Mouse (Mus musculus) adipose tissue, adult 10 weeks (tissue): ENCODE measurements around the gene Zbtb4. TPM values are rescaled to one million over a fixed set of nuclear protein-coding genes. Genes with fewer than 3 reads are reported as not detected.

Experiments
- polyA plus RNA-seq: library from polyadenylated mRNA; stranded (reverse); fragments of 350-450 nt; fragmentation: Illumina TruSeq; extraction: RNeasy Lipid Tissue Mini Kit (QIAGEN cat#74804); gene quantifications from one replicate; pipeline ENCODE4 v1.2.3, GENCODE M21; 2014; ENCODE audit warnings: low read depth, low replicate concordance

The Zbtb4 gene
- polyA plus RNA-seq, result 28.9 TPM

DNA sequence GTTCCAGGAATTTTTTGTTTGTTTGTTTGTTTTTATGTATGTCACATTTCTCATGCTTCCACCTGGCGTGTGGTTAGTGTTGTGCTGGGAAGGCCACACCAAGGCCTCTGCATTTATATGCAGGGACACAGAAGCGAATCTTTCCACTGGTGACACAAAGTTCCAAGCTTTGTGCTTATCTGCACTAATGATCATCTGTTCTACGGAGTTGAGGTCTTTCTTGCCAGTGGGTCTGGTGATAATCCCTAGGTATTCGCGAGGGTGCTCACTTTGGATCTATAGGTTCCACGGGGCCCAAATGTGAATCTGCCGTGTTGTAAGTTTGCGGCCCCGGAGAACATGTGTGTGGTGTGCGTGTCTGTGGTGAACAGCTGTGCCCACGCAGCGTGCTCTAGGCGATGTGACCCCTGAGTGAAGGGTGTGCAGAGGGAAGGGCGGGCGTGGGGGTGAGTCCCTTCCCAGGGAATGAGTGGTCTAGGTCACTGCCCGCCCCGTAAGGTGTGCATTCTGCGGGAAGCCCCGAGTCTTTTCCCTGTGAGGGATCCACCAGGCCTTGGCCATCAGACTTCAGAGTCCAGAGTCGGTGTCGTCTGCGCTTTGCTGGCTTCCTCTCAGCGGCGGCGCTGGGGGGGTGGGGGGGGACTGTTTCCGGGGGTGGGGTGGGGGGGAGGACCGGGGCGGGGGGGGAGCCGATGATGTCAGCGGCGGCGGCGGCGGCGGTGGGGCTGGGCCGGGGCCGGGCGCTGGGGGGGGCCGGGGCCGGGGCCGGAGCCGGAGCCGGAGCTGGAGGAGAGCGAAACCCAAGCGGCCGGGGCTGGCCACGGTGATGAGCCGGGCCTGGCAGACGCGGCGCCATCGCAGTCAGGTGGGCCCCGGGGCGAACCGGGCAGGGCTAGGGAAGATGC, at the start of gene Zbtb4:
Gene Zbtb4 (plus strand): TSS at position 692 of the 905 bp plus-strand sequence.

DNA sequence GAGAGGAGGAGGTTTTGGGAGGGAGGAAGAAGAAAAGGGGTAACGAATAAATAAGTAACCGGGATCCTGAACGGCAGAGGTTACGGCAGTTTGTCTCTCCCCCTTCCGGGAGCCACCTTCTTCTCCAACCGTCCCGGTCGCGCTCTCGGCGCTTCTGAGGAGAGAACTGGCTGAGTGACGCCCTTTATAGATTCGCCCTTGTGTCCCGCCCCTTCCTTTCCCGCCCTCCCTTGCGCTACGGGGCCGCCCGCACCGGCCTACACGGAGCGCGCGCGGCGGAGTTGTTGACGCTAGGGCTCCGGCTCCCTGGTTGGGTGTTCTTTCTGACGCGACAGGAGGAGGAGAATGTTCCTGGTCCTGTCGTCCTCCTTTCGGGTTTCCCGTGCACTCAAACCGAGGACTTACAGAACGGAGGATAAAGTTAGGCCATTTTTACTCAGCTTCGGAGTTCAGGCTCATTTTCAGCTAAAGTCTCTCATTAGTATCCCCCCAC, 7.2 kb upstream of the Zbtb4 start, which contains the start of gene Polr2a:
Gene Polr2a (minus strand): TSS at position 160 of the 493 bp plus-strand sequence.

DNA sequence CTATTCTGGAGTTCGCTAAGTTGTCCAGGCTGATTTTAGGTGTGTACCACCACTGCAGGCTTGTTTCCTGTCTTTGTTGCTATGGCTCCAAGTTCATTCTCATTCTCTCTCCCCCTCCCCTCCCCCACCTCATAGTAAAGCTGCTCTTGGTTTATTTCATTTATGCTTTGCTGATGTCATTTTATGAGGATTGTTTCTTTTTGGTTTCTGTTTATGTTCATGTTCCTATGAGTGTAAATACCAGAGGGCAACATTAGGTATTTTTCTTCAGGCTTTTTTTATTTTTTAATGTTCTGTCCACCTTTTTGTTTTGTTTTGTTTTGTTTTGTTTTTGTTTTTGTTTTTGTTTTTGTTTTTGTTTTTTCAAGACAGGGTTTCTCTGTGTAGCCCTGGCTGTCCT, 3.8 kb upstream of the Zbtb4 start, which contains the start of gene Slc35g3:
Gene Slc35g3 (minus strand): TSS at position 101 of the 400 bp plus-strand sequence.

DNA sequence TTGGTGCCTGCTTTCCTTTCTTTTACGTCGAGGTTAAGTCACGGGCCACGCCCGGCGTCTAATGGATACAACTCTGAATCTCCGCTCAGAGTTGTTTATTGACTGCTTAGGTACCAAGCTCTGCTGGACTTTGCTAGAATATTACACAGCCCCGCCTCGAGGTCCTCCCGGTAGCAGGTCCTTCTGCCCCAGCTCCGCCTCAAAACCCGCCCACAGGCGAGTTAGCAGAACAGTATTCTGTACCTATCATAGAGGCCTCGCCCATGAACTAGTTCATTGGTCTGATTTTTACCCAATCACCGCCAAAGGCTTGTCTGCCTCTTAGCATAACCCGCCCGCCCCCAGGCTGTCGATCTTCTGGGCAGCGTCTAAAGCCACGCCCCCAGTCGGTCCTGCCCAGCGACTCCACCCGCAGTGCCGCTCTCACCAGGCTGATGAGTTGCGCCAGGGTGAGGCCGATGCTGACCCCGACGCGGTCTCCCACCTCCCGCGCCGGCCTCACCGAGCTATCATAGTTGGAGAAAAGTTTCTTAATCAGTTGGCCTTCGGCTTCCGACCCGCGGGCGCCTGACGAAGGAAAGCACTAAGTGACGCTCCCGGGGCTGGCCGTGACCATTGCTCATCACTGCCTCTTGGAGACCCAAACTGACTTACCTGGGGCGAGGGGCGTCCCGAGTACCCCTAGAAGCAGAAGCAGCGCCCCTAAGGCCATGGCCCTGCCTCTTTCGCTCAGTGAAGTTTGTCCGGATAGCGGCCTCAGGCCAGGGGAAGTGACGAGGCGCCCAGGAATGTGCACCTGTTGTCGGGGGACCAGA, 29.7 kb downstream of the Zbtb4 start, which contains the start of gene Chrnb1:
Gene Chrnb1 (minus strand): TSS at position 776 of the 815 bp plus-strand sequence.

DNA sequence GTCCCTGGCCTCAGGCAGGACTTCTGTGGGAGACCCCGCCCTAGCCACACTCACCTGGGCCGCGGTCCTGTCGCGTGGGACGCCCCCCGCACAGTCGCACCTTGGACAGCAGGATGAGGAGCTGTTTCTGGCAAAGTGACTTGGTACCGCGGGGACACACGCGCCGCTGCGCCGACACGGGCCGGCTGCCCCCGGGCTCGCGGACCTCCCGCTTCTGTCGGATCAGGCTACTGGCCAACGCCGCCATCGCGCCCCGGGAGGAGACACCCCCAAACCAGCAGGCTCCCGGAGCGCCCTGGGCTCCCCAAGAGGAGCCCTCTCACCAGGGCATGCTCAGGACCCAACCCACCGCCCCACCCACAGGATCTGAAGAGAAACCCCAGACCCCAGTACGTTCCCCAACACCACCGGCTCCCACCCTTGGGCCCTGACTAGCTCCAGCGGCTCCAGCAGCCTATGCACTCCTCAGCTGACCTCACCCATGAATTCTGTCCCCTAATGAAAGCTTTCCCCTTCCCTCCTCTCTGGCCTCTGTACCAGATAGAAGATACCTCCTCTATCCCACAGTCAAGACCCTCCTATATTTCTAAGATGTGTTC, 35.8 kb downstream of the Zbtb4 start, which contains the start of gene Fgf11:
Gene Fgf11 (minus strand): TSS at position 479 of the 599 bp plus-strand sequence.

DNA sequence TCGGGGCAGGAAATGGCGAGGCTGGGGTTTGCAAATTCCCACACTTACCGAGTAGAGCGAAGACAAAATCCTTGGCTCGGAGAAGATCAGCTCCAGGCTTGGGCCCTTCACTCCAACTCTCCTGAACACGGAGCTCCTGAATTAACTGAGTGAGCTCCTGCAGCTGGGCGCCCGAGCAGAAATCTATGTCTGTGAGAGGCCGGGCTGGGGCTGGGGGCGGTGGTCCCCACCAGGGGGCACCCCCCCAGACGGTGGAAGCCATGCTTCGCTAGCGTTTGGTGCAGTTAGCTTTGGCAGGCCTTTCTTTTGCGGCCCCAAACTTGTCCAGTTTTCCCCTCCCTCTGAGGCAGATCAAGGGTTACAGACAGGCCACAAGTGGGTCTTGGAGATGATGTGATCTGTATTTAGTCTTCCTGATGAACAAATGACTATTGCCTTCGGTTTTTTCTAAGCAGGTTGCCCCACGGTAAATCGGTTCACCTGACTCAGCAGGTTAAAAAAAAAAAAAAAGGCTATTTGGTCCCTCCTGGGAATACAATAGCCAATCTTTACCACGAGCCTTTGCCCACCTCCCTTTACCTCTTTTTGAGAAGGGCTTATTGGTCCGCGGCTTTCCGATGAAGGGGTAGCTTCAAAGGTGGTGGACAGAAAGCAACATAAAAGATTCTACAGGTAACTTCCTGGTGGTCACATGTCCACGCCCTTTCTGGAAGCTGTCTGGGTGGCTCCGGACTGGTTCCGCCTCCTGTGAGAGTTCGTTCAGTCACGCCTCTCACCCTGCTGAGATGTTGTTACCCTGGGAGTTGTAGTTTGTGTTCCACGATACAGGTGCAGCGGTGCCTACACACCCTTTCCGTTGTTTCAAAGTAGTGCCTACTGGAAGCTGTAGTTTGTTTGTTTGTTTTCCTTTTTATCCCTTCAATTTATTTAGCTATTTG, 39.5 kb downstream of the Zbtb4 start, which contains the start of gene Tmem102:
Gene Tmem102 (minus strand): TSS at position 653 of the 938 bp plus-strand sequence.

DNA sequence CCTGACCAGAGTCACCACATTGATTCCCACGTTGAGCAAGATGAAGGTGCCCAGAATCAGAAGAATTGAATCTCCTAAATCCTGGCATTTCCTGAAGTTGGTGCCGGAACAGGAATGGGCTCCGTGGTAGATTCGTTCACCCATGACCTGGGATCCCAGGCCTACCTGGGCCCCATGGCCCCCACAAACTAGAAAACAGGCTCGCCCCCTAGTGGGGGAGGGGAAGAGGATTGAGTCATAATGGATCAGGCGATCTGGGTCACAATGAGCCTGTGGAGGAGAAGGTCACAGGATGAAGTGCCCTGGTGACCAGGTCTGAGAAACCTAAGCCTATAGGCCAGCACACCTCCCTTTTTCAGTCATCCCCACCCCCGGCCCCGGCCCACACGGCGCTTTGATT, 49.4 kb downstream of the Zbtb4 start, which contains the start of gene Gm39566:
Gene Gm39566 (minus strand): TSS at position 144 of the 400 bp plus-strand sequence.

DNA sequence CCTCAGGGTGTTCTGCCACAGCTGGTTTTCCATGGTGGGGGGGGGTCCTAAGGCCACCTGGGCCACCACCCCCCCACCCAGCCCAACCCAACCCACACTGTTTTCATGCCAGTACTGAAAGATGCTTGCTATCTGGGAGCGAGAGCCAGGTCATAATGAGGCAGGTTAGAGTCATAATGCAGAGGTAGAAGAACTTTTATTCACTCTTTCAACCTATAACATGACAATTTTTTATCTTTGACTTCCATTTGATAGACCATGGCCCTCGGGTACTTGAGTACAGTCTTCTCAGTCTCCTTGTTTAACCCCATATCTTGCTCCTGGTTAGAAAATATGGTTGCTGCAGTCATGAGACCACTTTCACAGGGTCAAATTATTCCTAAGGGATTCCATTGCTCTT, 52.7 kb downstream of the Zbtb4 start, which contains the start of gene Spem2:
Gene Spem2 (minus strand): TSS at position 101 of the 400 bp plus-strand sequence.

GRCm38 (mm10) chr11:69822080-69822479, 56.4 kb downstream of the Zbtb4 start, which contains the start of gene Spem1:
TSS of gene Spem1 (minus strand) at chr11:69822180.

Other genes with a start within 250 kb of the Zbtb4 start
- 1.2 TPM for gene Dnah2, start 216.8 kb upstream of the Zbtb4 start, polyA plus RNA-seq
- 1.1 TPM for gene Efnb3, start 205.7 kb upstream of the Zbtb4 start, polyA plus RNA-seq
- 9.2 TPM for gene Wrap53, start 185.7 kb upstream of the Zbtb4 start, polyA plus RNA-seq
- 35.1 TPM for gene Trp53, start 185.6 kb upstream of the Zbtb4 start, polyA plus RNA-seq
- gene Atp1b2, start 160.0 kb upstream of the Zbtb4 start, polyA plus RNA-seq, result 14.8 TPM
- gene Shbg, start 148.0 kb upstream of the Zbtb4 start, polyA plus RNA-seq, result not detected
- 16.0 TPM for gene Sat2, start 143.9 kb upstream of the Zbtb4 start, polyA plus RNA-seq
- gene Fxr2, start 132.9 kb upstream of the Zbtb4 start, polyA plus RNA-seq, result 64.4 TPM
- gene Sox15, start 110.6 kb upstream of the Zbtb4 start, polyA plus RNA-seq, result 0.92 TPM
- 89.0 TPM for gene Mpdu1, start 103.3 kb upstream of the Zbtb4 start, polyA plus RNA-seq
- 45.6 TPM for gene Cd68, start 99.8 kb upstream of the Zbtb4 start, polyA plus RNA-seq
- 395 TPM for gene Eif4a1, start 93.5 kb upstream of the Zbtb4 start, polyA plus RNA-seq
- gene Senp3, start 83.8 kb upstream of the Zbtb4 start, polyA plus RNA-seq, result 67.4 TPM
- 5.4 TPM for gene Tnfsf13, start 80.1 kb upstream of the Zbtb4 start, polyA plus RNA-seq
- gene Tnfsf12, start 70.1 kb upstream of the Zbtb4 start, polyA plus RNA-seq, result 19.2 TPM
- 8.1 TPM for gene Tnfsfm13, start 69.8 kb upstream of the Zbtb4 start, polyA plus RNA-seq
- 43.9 TPM for gene Polr2a, start 7.3 kb upstream of the Zbtb4 start, polyA plus RNA-seq
- gene Slc35g3, start 3.9 kb upstream of the Zbtb4 start, polyA plus RNA-seq, result 1.5 TPM
- 8.3 TPM for gene Chrnb1, start 30.0 kb downstream of the Zbtb4 start, polyA plus RNA-seq
- 8.7 TPM for gene Fgf11, start 35.9 kb downstream of the Zbtb4 start, polyA plus RNA-seq
- gene Tmem102, start 39.7 kb downstream of the Zbtb4 start, polyA plus RNA-seq, result 13.6 TPM
- 2.2 TPM for gene Gm39566, start 49.4 kb downstream of the Zbtb4 start, polyA plus RNA-seq
- 14.1 TPM for gene Spem2, start 52.6 kb downstream of the Zbtb4 start, polyA plus RNA-seq
- gene Spem1, start 56.3 kb downstream of the Zbtb4 start, polyA plus RNA-seq, result 23.3 TPM
- gene Nlgn2, start 71.9 kb downstream of the Zbtb4 start, polyA plus RNA-seq, result 19.0 TPM
- gene Tmem256, start 72.6 kb downstream of the Zbtb4 start, polyA plus RNA-seq, result 183 TPM
- gene Plscr3, start 80.5 kb downstream of the Zbtb4 start, polyA plus RNA-seq, result 31.1 TPM
- 23.7 TPM for gene Tnk1, start 92.8 kb downstream of the Zbtb4 start, polyA plus RNA-seq
- gene Tmem95, start 112.1 kb downstream of the Zbtb4 start, polyA plus RNA-seq, result not detected
- gene Kctd11, start 115.5 kb downstream of the Zbtb4 start, polyA plus RNA-seq, result 9.4 TPM
- 43.9 TPM for gene Acap1, start 129.6 kb downstream of the Zbtb4 start, polyA plus RNA-seq
- gene 2810408A11Rik, start 135.1 kb downstream of the Zbtb4 start, polyA plus RNA-seq, result 14.3 TPM
- gene Neurl4, start 135.2 kb downstream of the Zbtb4 start, polyA plus RNA-seq, result 35.5 TPM
- 47.7 TPM for gene Gps2, start 148.0 kb downstream of the Zbtb4 start, polyA plus RNA-seq
- gene Eif5a, start 156.0 kb downstream of the Zbtb4 start, polyA plus RNA-seq, result 484 TPM
- gene Ybx2, start 169.9 kb downstream of the Zbtb4 start, polyA plus RNA-seq, result 58.7 TPM
- 63.7 TPM for gene Slc2a4, start 182.3 kb downstream of the Zbtb4 start, polyA plus RNA-seq
- 115 TPM for gene Cldn7, start 198.9 kb downstream of the Zbtb4 start, polyA plus RNA-seq
- gene Ctdnep1, start 215.2 kb downstream of the Zbtb4 start, polyA plus RNA-seq, result 98.8 TPM
- 43.3 TPM for gene Elp5, start 216.6 kb downstream of the Zbtb4 start, polyA plus RNA-seq
- gene Gabarap, start 225.2 kb downstream of the Zbtb4 start, polyA plus RNA-seq, result 520 TPM
- gene Phf23, start 229.9 kb downstream of the Zbtb4 start, polyA plus RNA-seq, result 39.7 TPM
- 20.8 TPM for gene Dvl2, start 234.7 kb downstream of the Zbtb4 start, polyA plus RNA-seq
- gene Acadvl, start 249.5 kb downstream of the Zbtb4 start, polyA plus RNA-seq, result 83.9 TPM